In genomic region chr10:82984950-82985699, GRCm38 (mm10) we compare ENCODE assay signal across 7 mouse cellular contexts. TPM values are rescaled to one million over a fixed set of nuclear protein-coding genes. Genes with fewer than 3 reads are reported as not detected.
DNase-seq lines count a peak whose midpoint lies in the region; ATAC-seq lines count a peak whose summit lies in the region.

Gene Chst11 (plus strand): TSS chr10:82985498.

- peak within 1 kb of the TSS; percentile 66 for H3K9ac ChIP-seq in intestine, embryonic 15.5 days

- no peaks in the 10 kb centered on the region; the same call in none of the 2 replicates for H3K27me3 ChIP-seq in intestine, embryonic 15.5 days (replicated peaks)

- peaks cover 19% of the 10 kb centered on the region for H3K4me1 ChIP-seq in intestine, embryonic 15.5 days (replicated peaks)

- intact Hi-C loops in gastrocnemius, postnatal 36 days (cut with DNase I): loop anchor here (5.0 kb wide), 1 partner anchor 197 kb away; no protein-coding TSS in a partner anchor
- intact Hi-C loops in left cerebral cortex, postnatal 25 days (cut with DNase I): loop anchor here (2.0 to 5.0 kb wide), 6 partner anchors 58 to 212 kb away; no protein-coding TSS in a partner anchor

- H3K27ac ChIP-seq in intestine, embryonic 15.5 days: peak within 1 kb of the TSS; percentile 79

- DNase-seq in adrenal gland, adult 2 months: peak; percentile 93
- DNase-seq in embryo, embryonic 11.5 days (ENCODE audit: low read depth, low spot score): peak; percentile 69
- DNase-seq in gastrocnemius, postnatal 36 days: peak; percentile 34 to 62
- peak; percentile 82 to 86 for DNase-seq in left cerebral cortex, postnatal 25 days (ENCODE audit: low spot score in 2 of 2)
- peak; percentile 81 for DNase-seq in mesoderm, embryonic 11.5 days (ENCODE audit: low read depth, low spot score)
- peak; percentile 74 for DNase-seq in right cerebral cortex, postnatal 4 days

- no peaks in the 10 kb centered on the region for H3K36me3 ChIP-seq in intestine, embryonic 15.5 days

- H3K4me2 ChIP-seq in intestine, embryonic 15.5 days (replicated peaks): peak within 1 kb of the TSS; percentile 98

- H3K4me3 ChIP-seq in intestine, embryonic 15.5 days (replicated peaks): peak within 1 kb of the TSS; percentile 83

- under 1% methylated on average over 66 of the region's 67 CpGs for WGBS in intestine, embryonic 15.5 days

- no peaks in the 10 kb centered on the region for H3K9me3 ChIP-seq in intestine, embryonic 15.5 days

- peak; percentile 91 for ATAC-seq in intestine, embryonic 15.5 days

RNA-seq across cellular contexts. Expression of gene Chst11, which starts in this region (rescaled TPM):
- total RNA-seq in adrenal gland, adult 2 months (2021): 10 to 100 TPM; 40.3 to 70.3 TPM
- polyA plus RNA-seq in adrenal gland, adult 2 months (2012; rRNA removed): 35.2 and 40.2 TPM in 2 replicates
- 1 to 10 TPM in 1 of 2 experiments, under 1 TPM in 1; 0.77 to 1.2 TPM for total RNA-seq in gastrocnemius, postnatal 36 days (2021)
- 0.99 and 1.4 TPM in 2 replicates for polyA plus RNA-seq in intestine, embryonic 15.5 days (2015; fragmentation: Nextera tagmentation; extraction: Ambion mirVana)
- total RNA-seq in left cerebral cortex, postnatal 25 days (2021): 10 to 100 TPM; 33.9 to 36.5 TPM

Comparison
In these comparisons a context has a peak if more than half of its experiments do, and no peak if none do; other contexts are left out.
1. Peak in every context shown above with its lines: DNase-seq, ATAC-seq, H3K4me3 ChIP-seq and H3K27ac ChIP-seq.
2. RNA of gene Chst11 (total RNA-seq): 40.3 to 70.3 TPM in adrenal gland, adult 2 months and 33.9 to 36.5 TPM in left cerebral cortex, postnatal 25 days; 0.77 to 1.2 TPM in gastrocnemius, postnatal 36 days; every median in the first group is over 10 times any median in the second.
3. RNA of gene Chst11 (polyA plus RNA-seq): 35.2 to 40.2 TPM in adrenal gland, adult 2 months; 0.99 to 1.4 TPM in intestine, embryonic 15.5 days; every median in the first group is over 10 times any median in the second.